Mouse (Mus musculus) kidney, postnatal 0 days (tissue): ENCODE data around the gene Ildr2. TPM values are rescaled to one million over a fixed set of nuclear protein-coding genes. Genes with fewer than 3 reads are reported as not detected.

Source experiments
- ATAC-seq: fragments of 200-750 bp; cut with Nextera tagmentation; replicated peaks from 2 replicates; pipeline ENCODE4 v1.8.0; 2017; ENCODE audit warnings: low read depth, moderate number of reproducible peaks, moderate TSS enrichment, moderate library complexity; ENCODE audit not compliant: low FRiP score
- DNase-seq: peaks from one replicate; pipeline ENCODE4 v3.0.0-alpha.2; 2016; ENCODE audit warnings: low spot score
- H3K27ac ChIP-seq: fragments of 300-500 bp; sonication (generic); 2 replicates; pipeline ENCODE4 v1.5.1; 2014; ENCODE audit warnings: mild to moderate bottlenecking
- H3K27me3 ChIP-seq: fragments of 300-500 bp; sonication (generic); 2 replicates; pipeline ENCODE4 v1.6.1; 2014; ENCODE audit warnings: low read length, mixed read lengths; ENCODE audit not compliant: insufficient read depth
- H3K36me3 ChIP-seq: fragments of 300-500 bp; sonication (generic); 2 replicates; pipeline ENCODE4 v1.6.1; 2014; ENCODE audit warnings: low read length, mixed read lengths; ENCODE audit not compliant: insufficient read depth
- H3K4me1 ChIP-seq: fragments of 300-500 bp; sonication (generic); replicated peaks from 2 replicates; pipeline ENCODE4 v1.6.1; 2014; ENCODE audit warnings: antibody characterized with exemption, low read length, mixed read lengths; ENCODE audit not compliant: insufficient read depth
- H3K4me2 ChIP-seq: fragments of 300-500 bp; sonication (generic); 2 replicates; pipeline ENCODE4 v1.6.1; 2014; ENCODE audit warnings: mild to moderate bottlenecking, low read length, moderate library complexity, mixed read lengths
- H3K4me3 ChIP-seq: fragments of 300-500 bp; sonication (generic); replicated peaks from 2 replicates; pipeline ENCODE4 v1.5.1; 2014; ENCODE audit warnings: low read depth, low read length
- H3K9ac ChIP-seq: fragments of 300-500 bp; sonication (generic); 2 replicates; pipeline ENCODE4 v1.6.1; 2014; ENCODE audit warnings: low read depth, low read length
- H3K9me3 ChIP-seq: fragments of 300-500 bp; sonication (generic); replicated peaks from 2 replicates; pipeline ENCODE4 v1.6.1; 2016; ENCODE audit warnings: low read length, inconsistent platforms, mixed read lengths
- CTCF ChIP-seq: IDR thresholded peaks from 2 replicates; pipeline ENCODE4 v1.5.1; 2016; ENCODE audit warnings: antibody characterized with exemption, low read depth, mild to moderate bottlenecking, moderate library complexity
- WGBS: fragments of 180-500 bp; shearing (Covaris S2); extraction: QIAGEN DNeasy Blood & Tissue Kit; methylation state at CpG from one replicate; pipeline ENCODE4 v1.1.7; 2014; 5-methylcytosine and 5-hydroxymethylcytosine counted together
- polyA plus RNA-seq: library from polyadenylated mRNA; unstranded; fragments of >200 nt; fragmentation: Nextera tagmentation; extraction: Ambion mirVana; gene quantifications from 2 replicates; pipeline ENCODE4 v1.2.1, GENCODE M21; 2015

Ildr2 gene
- polyA plus RNA-seq, 1 experiment from 2014 or later: 3.1 TPM

DNA sequence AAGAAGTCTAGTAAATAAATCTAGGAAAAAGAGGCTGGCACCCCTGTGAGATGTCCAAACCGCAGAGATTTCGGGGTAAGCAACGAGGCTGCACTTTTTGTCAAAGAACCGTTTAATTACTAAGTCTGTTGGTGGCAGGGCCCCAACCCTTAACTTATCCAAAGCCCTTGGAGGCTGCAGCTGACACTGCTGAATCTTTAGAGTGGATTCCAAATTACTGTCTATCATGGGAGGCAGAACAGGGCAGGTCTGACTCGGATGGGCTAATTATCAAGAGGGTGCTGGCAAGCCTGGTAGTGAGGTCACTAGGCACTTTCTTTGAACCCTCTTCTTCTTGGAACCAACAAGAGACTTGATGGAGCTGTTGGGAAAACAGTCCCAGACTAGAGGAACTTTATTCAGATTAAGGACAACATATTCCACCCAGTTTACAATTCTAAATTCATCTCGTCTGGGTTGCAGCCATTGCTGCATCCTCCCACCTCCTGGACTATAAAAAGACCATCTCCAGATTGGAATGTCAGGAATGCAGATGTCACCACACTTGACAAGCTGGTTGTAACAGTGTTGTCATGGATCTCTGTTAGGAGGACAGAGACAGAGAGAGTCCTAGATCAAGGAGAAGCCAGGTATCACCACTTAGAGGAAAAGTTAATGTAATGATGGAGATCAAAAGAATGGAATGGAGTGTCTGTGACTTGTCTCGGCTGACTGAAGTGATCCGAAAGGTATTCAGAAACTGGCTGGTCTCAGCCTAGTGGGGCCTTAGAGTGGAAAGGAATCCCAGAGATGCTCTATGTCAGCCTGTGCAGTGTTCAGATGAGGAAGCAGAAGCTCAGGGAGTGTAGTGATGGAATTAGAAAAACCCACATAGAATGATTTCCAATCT is 50.7 kb downstream of the Ildr2 start:
- WGBS: 69% methylated on average over 8 of the region's 8 CpGs
- Histone ChIP-seq H3K9me3 (no peaks in the 10 kb centered on the region), H3K27me3 (peaks cover 23% of the 10 kb centered on the region; the same call in 1 of the 2 replicates), H3K36me3 (no peaks in the 10 kb centered on the region), H3K4me1 (0 out of 2 replicates have a peak, but pooled peaks cover 5% of the 10 kb centered on the region), H3K9ac (no peak overlapping the region), H3K27ac (no peak overlapping the region), H3K4me2 (no peak overlapping the region), H3K4me3 (no peak overlapping the region)
- ATAC-seq (no peak), DNase-seq (no peak)
- no peak for TF ChIP-seq CTCF

DNA sequence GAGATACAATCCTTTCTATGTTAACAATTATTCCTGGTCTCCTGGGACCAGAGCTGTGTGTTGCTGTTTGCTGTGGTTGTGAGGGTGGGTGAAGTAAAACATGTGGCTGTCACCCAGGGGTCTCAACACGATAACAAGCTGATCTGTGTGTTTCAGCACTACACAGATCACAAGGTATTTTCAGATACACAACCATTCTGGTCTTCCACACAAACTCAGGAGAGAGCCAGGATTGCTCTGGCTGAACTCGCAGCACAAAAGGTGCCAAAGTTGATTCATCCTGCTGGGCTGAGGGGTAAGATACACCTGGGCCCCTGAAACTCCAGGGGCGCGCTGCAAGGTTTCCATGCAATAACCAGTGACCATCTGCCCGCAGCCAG is 54.5 kb downstream of the Ildr2 start:
- no peak overlapping the region for H3K27ac ChIP-seq
- DNase-seq (no peak), ATAC-seq (no peak)
- H3K4me1 ChIP-seq: 0 out of 2 replicates have a peak, but pooled peaks cover 5% of the 10 kb centered on the region
- peak overlapping the region; percentile 38 for H3K4me3 ChIP-seq
- H3K36me3 ChIP-seq: no peaks in the 10 kb centered on the region
- H3K9ac ChIP-seq: no peak overlapping the region
- H3K9me3 ChIP-seq: no peaks in the 10 kb centered on the region
- no peak for TF ChIP-seq CTCF
- peak overlapping the region; percentile 68 for H3K4me2 ChIP-seq
- 16% methylated on average over 5 of the region's 5 CpGs for WGBS
- H3K27me3 ChIP-seq: peaks cover 31% of the 10 kb centered on the region; the same call in 1 of the 2 replicates

DNA sequence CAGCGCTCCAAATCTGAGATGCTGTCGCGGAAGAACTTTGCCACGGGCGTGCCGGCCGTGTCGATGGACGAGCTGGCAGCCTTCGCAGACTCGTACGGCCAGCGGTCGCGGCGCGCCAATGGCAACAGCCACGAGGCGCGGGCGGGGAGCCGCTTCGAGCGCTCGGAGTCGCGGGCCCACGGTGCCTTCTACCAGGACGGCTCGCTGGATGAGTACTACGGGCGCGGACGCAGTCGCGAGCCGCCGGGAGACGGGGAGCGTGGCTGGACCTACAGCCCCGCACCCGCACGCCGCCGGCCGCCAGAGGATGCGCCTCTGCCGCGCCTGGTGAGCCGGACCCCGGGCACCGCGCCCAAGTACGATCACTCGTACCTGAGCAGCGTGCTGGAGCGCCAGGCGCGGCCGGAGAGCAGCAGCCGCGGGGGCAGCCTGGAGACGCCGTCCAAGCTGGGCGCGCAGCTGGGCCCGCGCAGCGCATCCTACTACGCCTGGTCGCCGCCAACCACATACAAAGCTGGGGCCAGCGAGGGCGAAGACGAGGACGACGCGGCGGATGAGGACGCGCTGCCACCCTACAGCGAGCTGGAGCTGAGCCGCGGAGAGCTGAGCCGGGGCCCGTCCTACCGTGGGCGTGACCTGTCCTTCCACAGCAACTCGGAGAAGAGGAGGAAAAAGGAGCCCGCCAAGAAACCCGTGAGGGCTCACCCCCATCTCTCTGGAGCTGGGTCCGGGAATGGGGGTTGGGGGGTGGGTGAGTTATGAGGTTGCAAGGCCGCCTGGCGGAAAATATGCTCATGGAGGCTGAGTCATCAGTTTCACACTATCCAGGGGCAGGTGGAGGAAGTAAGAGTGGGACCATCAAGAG is 55.1 kb downstream of the Ildr2 start:
- no peaks in the 10 kb centered on the region for H3K9me3 ChIP-seq
- H3K9ac ChIP-seq: no peak overlapping the region
- peak overlapping the region; percentile 68 for H3K4me2 ChIP-seq
- under 1% methylated on average over 94 of the region's 94 CpGs for WGBS
- H3K36me3 ChIP-seq: no peaks in the 10 kb centered on the region
- peak; percentile 55 for ATAC-seq
- no peak; the same call in 1 of the 2 replicates for TF ChIP-seq CTCF
- 0 out of 2 replicates have a peak, but pooled peaks cover 5% of the 10 kb centered on the region for H3K4me1 ChIP-seq
- peaks cover 31% of the 10 kb centered on the region; the same call in 1 of the 2 replicates for H3K27me3 ChIP-seq
- peak overlapping the region; percentile 38 for H3K4me3 ChIP-seq
- DNase-seq: peak; percentile 12
- H3K27ac ChIP-seq: no peak overlapping the region

DNA sequence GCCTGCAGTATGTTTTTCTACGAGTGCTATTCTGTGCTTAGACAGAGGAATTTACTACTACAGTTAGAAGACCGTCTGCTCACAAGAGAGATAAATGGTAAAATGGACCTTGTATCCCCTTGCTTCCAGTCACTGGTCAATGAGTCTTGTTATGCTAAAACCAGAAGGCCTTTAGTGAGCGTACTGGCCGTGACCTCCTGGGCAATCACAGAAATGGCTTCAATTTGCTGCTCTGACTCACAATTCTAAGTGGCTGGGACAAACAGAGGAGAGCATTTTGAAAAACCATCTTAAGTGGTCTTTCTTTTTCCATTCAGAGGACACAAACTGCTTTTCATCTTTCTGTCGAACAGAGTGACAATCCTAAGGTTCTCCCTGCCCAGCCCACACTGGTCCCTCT is 57.2 kb downstream of the Ildr2 start:
- 0 out of 2 replicates have a peak, but pooled peaks cover 5% of the 10 kb centered on the region for H3K4me1 ChIP-seq
- H3K4me3 ChIP-seq: no peak overlapping the region
- no peaks in the 10 kb centered on the region for H3K36me3 ChIP-seq
- no peaks in the 10 kb centered on the region for H3K9me3 ChIP-seq
- DNase-seq (no peak), ATAC-seq (no peak)
- no peak for TF ChIP-seq CTCF
- no peak overlapping the region for H3K27ac ChIP-seq
- no peak overlapping the region for H3K9ac ChIP-seq
- H3K27me3 ChIP-seq: peaks cover 31% of the 10 kb centered on the region; the same call in 1 of the 2 replicates
- 72% methylated on average over 5 of the region's 5 CpGs for WGBS
- no peak overlapping the region for H3K4me2 ChIP-seq

DNA sequence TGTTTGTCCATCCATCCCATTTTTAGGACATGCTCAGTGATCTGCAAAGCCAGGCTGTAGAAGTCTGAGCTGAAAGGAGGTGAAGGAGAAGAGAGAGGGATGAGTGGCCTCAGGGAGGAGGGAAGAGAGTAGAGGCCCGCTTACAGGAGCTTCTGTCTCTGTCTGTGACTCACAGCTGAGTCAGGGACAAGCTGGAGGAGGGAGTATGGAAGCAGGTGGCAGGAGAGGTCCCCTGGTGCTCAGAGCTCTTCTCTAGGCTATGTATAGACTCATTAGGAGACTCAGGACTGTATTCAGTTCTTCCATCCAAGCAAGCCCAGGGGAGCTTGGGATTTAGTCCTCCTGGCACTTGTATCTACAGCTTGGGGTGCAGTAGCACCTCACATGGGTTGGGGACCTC is 59.7 kb downstream of the Ildr2 start:
- 0 out of 2 replicates have a peak, but pooled peaks cover 5% of the 10 kb centered on the region for H3K4me1 ChIP-seq
- TF ChIP-seq CTCF: no peak
- H3K9ac ChIP-seq: no peak overlapping the region
- H3K4me3 ChIP-seq: no peak overlapping the region
- H3K27me3 ChIP-seq: peaks cover 16% of the 10 kb centered on the region; the same call in 1 of the 2 replicates
- no peak overlapping the region for H3K4me2 ChIP-seq
- ATAC-seq (no peak), DNase-seq (no peak)
- H3K36me3 ChIP-seq: no peaks in the 10 kb centered on the region
- H3K27ac ChIP-seq: no peak overlapping the region
- 40% methylated on average over 1 of the region's 1 CpGs for WGBS
- no peaks in the 10 kb centered on the region for H3K9me3 ChIP-seq

DNA sequence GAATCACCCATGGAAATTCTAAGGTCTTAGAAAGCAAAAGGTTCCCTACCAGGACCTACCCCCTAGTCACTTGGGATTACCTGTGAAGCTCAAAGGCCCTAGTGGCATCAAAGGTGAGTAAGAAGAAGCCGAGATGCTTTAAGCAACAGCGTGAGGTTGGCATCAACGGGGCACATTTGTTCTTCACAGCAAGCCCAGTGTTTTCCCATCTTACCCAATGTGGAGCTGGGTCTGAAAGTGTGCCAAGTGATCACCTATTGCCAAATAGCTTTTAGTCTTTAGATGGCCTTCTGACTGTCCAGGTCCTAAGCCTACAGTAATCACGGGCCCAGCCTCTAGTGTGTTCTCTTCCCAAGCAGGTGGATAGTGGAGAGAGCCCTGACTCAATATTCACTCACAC is 61.8 kb downstream of the Ildr2 start:
- no peak overlapping the region for H3K9ac ChIP-seq
- H3K4me3 ChIP-seq: no peak overlapping the region
- H3K4me1 ChIP-seq: no peaks in the 10 kb centered on the region
- 84% methylated on average over 4 of the region's 4 CpGs for WGBS
- H3K27ac ChIP-seq: no peak overlapping the region
- H3K9me3 ChIP-seq: no peaks in the 10 kb centered on the region
- no peaks in the 10 kb centered on the region for H3K27me3 ChIP-seq
- no peak for TF ChIP-seq CTCF
- no peak for DNase-seq
- no peak for ATAC-seq
- H3K4me2 ChIP-seq: no peak overlapping the region
- no peaks in the 10 kb centered on the region for H3K36me3 ChIP-seq
